Mouse (Mus musculus): ENCODE measurements around the gene Cnksr1. TPM values are rescaled to one million over a fixed set of nuclear protein-coding genes. Genes with fewer than 3 reads are reported as not detected.
A peak's percentile ranks its signal among the peaks of the same experiment; 100 is the strongest.

Gene Cnksr1
- polyA plus RNA-seq, 1 experiment, result 0.29 TPM

DNA sequence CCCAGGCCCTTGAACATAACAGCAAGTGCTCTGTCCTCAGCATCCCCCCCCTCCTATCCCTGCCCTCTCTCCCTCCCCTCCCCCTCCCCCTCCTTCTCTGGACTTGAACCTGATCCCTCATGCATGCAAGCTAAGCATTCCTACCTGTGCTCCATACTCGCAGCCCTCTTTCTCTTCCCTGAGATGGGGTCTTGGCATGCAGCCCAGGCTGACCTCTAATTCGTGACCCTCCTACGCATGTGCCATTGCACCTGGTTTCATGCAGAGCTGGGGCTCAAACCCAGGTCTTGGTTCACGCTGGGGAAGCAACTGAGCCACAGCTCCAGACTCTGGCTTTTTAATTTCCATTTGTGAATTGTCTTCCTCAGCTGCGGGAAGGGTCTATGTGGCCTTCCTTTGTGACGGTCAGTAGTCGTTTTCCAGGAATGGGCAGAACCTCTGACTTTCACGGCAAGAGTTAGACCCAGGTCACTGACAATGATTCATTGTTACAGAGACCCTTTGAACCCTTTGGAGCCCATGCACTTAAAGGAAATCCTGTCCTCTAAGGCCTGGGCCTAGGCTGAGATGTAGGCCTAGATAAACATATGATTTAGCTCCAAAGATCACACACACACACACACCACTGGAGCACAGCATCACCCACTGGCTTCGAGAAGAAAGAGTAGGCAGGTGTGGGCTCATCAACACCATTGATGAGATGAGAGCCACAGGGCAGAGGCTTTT lies 27.8 kb upstream of the Cnksr1 start:
- Histone ChIP-seq H3ac (ENCODE audit: control insufficient read depth, insufficient read length) (no peak overlapping the region), H3K27me3 (ENCODE audit: control insufficient read depth, insufficient read depth, insufficient read length) (no peaks in the 10 kb centered on the region), H3K4me2 (ENCODE audit: low read depth) (no peak overlapping the region), H3K4me3 (no peak overlapping the region), H3K36me3 (ENCODE audit: control insufficient read depth, insufficient read depth) (no peaks in the 10 kb centered on the region), H3K79me2 (ENCODE audit: control insufficient read depth, insufficient read depth) (no peaks in the 10 kb centered on the region)
- TF ChIP-seq TCF3 (IDR thresholded peaks at IDR 0.05; ENCODE audit: insufficient read length, low read depth), result no peak
- no peak for TF ChIP-seq TCF12 (IDR thresholded peaks at IDR 0.05; ENCODE audit: insufficient read depth, poor library complexity, severe bottlenecking)
- TF ChIP-seq CEBPB (IDR thresholded peaks at IDR 0.05; ENCODE audit: insufficient read depth, poor library complexity, severe bottlenecking), result no peak
- TF ChIP-seq SRF (IDR thresholded peaks at IDR 0.05; ENCODE audit: control insufficient read depth, insufficient read length, low read depth), result no peak
- TF ChIP-seq E2F4 (IDR thresholded peaks at IDR 0.05; ENCODE audit: insufficient read depth), result no peak
- no peak for TF ChIP-seq MYOG (IDR thresholded peaks at IDR 0.05; ENCODE audit: control insufficient read depth in 1 of 3, insufficient read depth in 1 of 3, insufficient read length in 2 of 3, low read depth in 2 of 3)
- no peak for TF ChIP-seq MAX (IDR thresholded peaks at IDR 0.05; ENCODE audit: low read depth)
- no peak for TF ChIP-seq USF1 (IDR thresholded peaks at IDR 0.05; ENCODE audit: low read depth)
- no peak for TF ChIP-seq MYOD1 (IDR thresholded peaks at IDR 0.05; ENCODE audit: control insufficient read depth in 1 of 3, insufficient read length in 2 of 3, low read depth in 2 of 3)
- TF ChIP-seq REST (IDR thresholded peaks at IDR 0.05; ENCODE audit: insufficient read depth, insufficient read length), result no peak

DNA sequence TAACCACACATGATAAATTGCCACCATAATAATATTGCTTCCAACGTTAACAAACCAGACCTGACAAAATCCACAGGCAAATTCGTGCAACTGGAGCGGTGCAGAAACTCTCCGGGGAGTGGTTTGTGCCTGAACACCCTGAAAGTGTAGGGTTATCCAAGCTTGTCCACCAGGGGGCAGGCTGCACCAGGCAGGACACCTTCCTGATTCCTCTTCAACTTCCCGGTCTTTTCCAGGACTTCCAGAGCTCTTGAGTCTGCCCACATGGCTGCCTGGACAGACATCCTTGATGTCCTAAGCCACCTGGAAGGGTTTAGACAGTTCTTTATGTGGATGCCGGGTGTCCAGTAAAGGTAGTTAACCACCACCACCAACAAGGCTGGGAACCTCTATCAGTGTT lies 25.0 kb upstream of the Cnksr1 start:
- no peak for TF ChIP-seq CEBPB (IDR thresholded peaks at IDR 0.05; ENCODE audit: insufficient read depth, poor library complexity, severe bottlenecking)
- no peak for TF ChIP-seq TCF12 (IDR thresholded peaks at IDR 0.05; ENCODE audit: insufficient read depth, poor library complexity, severe bottlenecking)
- TF ChIP-seq TCF3 (IDR thresholded peaks at IDR 0.05; ENCODE audit: insufficient read length, low read depth), result no peak

DNA sequence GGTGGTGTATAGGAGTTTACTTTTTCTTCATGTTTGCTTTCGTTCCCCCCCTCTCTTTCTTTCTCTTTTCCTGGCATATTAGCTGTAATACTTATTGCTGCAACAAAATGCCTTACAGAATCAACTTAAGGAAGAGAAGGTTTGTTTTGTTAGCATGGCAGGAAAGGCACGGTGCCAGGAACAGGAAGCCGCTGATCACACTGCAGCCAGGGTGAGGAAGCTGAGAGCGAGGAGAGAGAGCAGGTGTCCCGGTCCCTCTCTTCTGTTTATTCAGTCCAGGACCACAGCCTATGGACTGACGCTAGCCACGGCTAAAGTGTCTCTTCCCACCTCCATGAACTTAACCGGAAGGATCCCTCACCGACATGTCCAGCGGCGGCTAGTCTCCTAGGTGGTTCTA lies 20.2 kb upstream of the Cnksr1 start:
- Histone ChIP-seq H3K4me3 (no peak overlapping the region), H3K4me2 (ENCODE audit: low read depth) (no peak overlapping the region), H3K27me3 (ENCODE audit: control insufficient read depth, insufficient read depth, insufficient read length) (peaks cover 18% of the 10 kb centered on the region), H3ac (ENCODE audit: control insufficient read depth, insufficient read length) (no peak overlapping the region), H3K79me2 (ENCODE audit: control insufficient read depth, insufficient read depth) (no peaks in the 10 kb centered on the region), H3K36me3 (ENCODE audit: control insufficient read depth, insufficient read depth) (no peaks in the 10 kb centered on the region)
- TF ChIP-seq E2F4 (IDR thresholded peaks at IDR 0.05; ENCODE audit: insufficient read depth) (no peak), MAX (IDR thresholded peaks at IDR 0.05; ENCODE audit: low read depth) (no peak), POLR2AphosphoS2 (IDR thresholded peaks at IDR 0.05; ENCODE audit: insufficient read length, low read depth) (no peak), CEBPB (IDR thresholded peaks at IDR 0.05; ENCODE audit: insufficient read depth, poor library complexity, severe bottlenecking) (no peak), REST (IDR thresholded peaks at IDR 0.05; ENCODE audit: insufficient read depth, insufficient read length) (no peak), POLR2A (IDR thresholded peaks at IDR 0.05; ENCODE audit: insufficient read length, low read depth) (no peak), MYOG (IDR thresholded peaks at IDR 0.05; ENCODE audit: control insufficient read depth in 1 of 3, insufficient read depth in 1 of 3, insufficient read length in 2 of 3, low read depth in 2 of 3) (no peak), TCF12 (IDR thresholded peaks at IDR 0.05; ENCODE audit: insufficient read depth, poor library complexity, severe bottlenecking) (no peak), MYOD1 (IDR thresholded peaks at IDR 0.05; ENCODE audit: control insufficient read depth in 1 of 3, insufficient read length in 2 of 3, low read depth in 2 of 3) (no peak), USF1 (IDR thresholded peaks at IDR 0.05; ENCODE audit: low read depth) (no peak), TCF3 (IDR thresholded peaks at IDR 0.05; ENCODE audit: insufficient read length, low read depth) (no peak), SRF (IDR thresholded peaks at IDR 0.05; ENCODE audit: control insufficient read depth, insufficient read length, low read depth) (no peak)

More for the DNA sequence above, 25.0 kb upstream of the Cnksr1 start:
- no peaks in the 10 kb centered on the region for H3K79me2 ChIP-seq (ENCODE audit: control insufficient read depth, insufficient read depth)
- H3K27me3 ChIP-seq (ENCODE audit: control insufficient read depth, insufficient read depth, insufficient read length), result no peaks in the 10 kb centered on the region
- H3ac ChIP-seq (ENCODE audit: control insufficient read depth, insufficient read length), result no peak overlapping the region
- no peak overlapping the region for H3K4me2 ChIP-seq (ENCODE audit: low read depth)
- no peak overlapping the region for H3K4me3 ChIP-seq
- no peaks in the 10 kb centered on the region for H3K36me3 ChIP-seq (ENCODE audit: control insufficient read depth, insufficient read depth)

DNA sequence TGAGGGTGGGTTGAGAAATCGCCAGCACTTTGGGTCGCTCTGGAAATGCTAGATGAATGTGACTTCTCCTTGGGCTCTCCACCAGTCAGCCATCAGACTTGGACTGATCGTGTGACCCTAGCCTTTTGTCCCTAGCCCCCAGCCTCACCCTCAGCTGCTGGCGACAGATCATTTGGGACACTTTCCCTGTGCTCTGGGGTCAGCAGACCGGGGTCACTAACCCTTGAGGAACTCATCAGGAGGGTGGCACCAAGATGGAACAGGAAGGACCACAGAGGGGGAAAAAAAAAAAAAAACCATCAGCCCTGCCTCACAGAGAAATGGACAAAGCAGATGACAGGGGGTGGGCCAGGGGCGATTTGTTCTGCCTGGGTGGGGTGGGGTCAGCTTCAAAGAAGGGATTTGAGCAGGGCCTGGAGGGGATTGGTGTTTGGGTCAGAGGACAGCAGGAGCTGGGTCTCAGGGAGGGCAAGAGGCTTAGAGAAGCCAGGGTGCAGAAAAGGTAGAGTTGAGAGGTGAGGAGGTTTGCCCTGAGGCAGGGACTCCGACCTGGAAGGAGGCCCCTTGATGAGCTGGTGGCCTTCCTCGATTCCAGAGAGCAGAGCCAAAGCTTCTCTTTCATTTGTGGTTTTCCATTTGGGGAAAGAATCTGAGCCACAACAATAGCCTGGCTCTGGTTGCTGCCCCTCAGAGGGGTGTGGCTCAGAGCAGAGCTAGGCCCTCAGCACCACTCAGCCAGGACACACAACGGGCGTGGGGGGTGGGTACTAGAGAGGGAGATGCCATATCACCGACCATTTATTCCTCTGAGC lies 19.2 kb upstream of the Cnksr1 start:
- Histone ChIP-seq H3K4me2 (ENCODE audit: low read depth) (peak overlapping the region; percentile 34), H3K4me3 (no peak overlapping the region), H3K79me2 (ENCODE audit: control insufficient read depth, insufficient read depth) (no peaks in the 10 kb centered on the region), H3K36me3 (ENCODE audit: control insufficient read depth, insufficient read depth) (no peaks in the 10 kb centered on the region), H3ac (ENCODE audit: control insufficient read depth, insufficient read length) (no peak overlapping the region), H3K27me3 (ENCODE audit: control insufficient read depth, insufficient read depth, insufficient read length) (peaks cover 28% of the 10 kb centered on the region)
- TF ChIP-seq TCF12 (IDR thresholded peaks at IDR 0.05; ENCODE audit: insufficient read depth, poor library complexity, severe bottlenecking), result no peak
- TF ChIP-seq USF1 (IDR thresholded peaks at IDR 0.05; ENCODE audit: low read depth), result no peak
- no peak for TF ChIP-seq E2F4 (IDR thresholded peaks at IDR 0.05; ENCODE audit: insufficient read depth)
- no peak for TF ChIP-seq POLR2AphosphoS2 (IDR thresholded peaks at IDR 0.05; ENCODE audit: insufficient read length, low read depth)
- no peak for TF ChIP-seq TCF3 (IDR thresholded peaks at IDR 0.05; ENCODE audit: insufficient read length, low read depth)
- TF ChIP-seq MAX (IDR thresholded peaks at IDR 0.05; ENCODE audit: low read depth), result no peak
- no peak for TF ChIP-seq POLR2A (IDR thresholded peaks at IDR 0.05; ENCODE audit: insufficient read length, low read depth)
- no peak for TF ChIP-seq REST (IDR thresholded peaks at IDR 0.05; ENCODE audit: insufficient read depth, insufficient read length)
